Mouse (Mus musculus): Measurements from ENCODE around the gene Mknk2. TPM values are rescaled to one million over a fixed set of nuclear protein-coding genes. Genes with fewer than 3 reads are reported as not detected.

Mknk2 gene
- polyA plus RNA-seq, 1 experiment: 146 TPM

GRCm38 (mm10) chr10:80680260-80680696, 2.4 kb upstream of the Mknk2 start:
- Histone ChIP-seq H3K4me3 (ENCODE audit: low read depth, low read length) (no peak overlapping the region), H3K27ac (ENCODE audit: insufficient read depth, low read depth, low read length) (0 out of 2 replicates have a peak overlapping the region, but pooled peaks have one; percentile 73), H3K4me1 (ENCODE audit: control insufficient read depth, insufficient read depth, insufficient read length, low read length) (peaks cover 25% of the 10 kb centered on the region), H3K27me3 (ENCODE audit: control insufficient read depth, insufficient read depth, low read length) (no peaks in the 10 kb centered on the region), H3K36me3 (ENCODE audit: control insufficient read depth, insufficient read depth, low read length) (peaks cover 3% of the 10 kb centered on the region; the same call in 1 of the 2 replicates)
- 73% methylated on average over 2 of the region's 2 CpGs for WGBS
- TF ChIP-seq POLR2A (IDR thresholded peaks at IDR 0.05; ENCODE audit: low read depth, low read length) (no peak), CTCF (IDR thresholded peaks at IDR 0.05; ENCODE audit: extremely low read depth, insufficient read length, insufficient replicate concordance, low read depth, low read length) (no peak)

GRCm38 (mm10) chr10:80679556-80680259, 1.8 kb upstream of the Mknk2 start:
- H3K36me3 ChIP-seq (ENCODE audit: control insufficient read depth, insufficient read depth, low read length): no peaks in the 10 kb centered on the region
- WGBS: 58% methylated on average over 9 of the region's 9 CpGs
- H3K4me3 ChIP-seq (ENCODE audit: low read depth, low read length): no peak overlapping the region
- peak overlapping the region; percentile 73 for H3K27ac ChIP-seq (ENCODE audit: insufficient read depth, low read depth, low read length)
- no peaks in the 10 kb centered on the region for H3K27me3 ChIP-seq (ENCODE audit: control insufficient read depth, insufficient read depth, low read length)
- TF ChIP-seq POLR2A (IDR thresholded peaks at IDR 0.05; ENCODE audit: low read depth, low read length): no peak
- TF ChIP-seq CTCF (IDR thresholded peaks at IDR 0.05; ENCODE audit: extremely low read depth, insufficient read length, insufficient replicate concordance, low read depth, low read length): no peak
- H3K4me1 ChIP-seq (ENCODE audit: control insufficient read depth, insufficient read depth, insufficient read length, low read length): peaks cover 28% of the 10 kb centered on the region

GRCm38 (mm10) chr10:80678601-80679377, 877 bp upstream of the Mknk2 start:
- H3K36me3 ChIP-seq (ENCODE audit: control insufficient read depth, insufficient read depth, low read length): no peaks in the 10 kb centered on the region; the same call in 1 of the 2 replicates
- H3K4me3 ChIP-seq (ENCODE audit: low read depth, low read length): no peak overlapping the region
- no peaks in the 10 kb centered on the region for H3K27me3 ChIP-seq (ENCODE audit: control insufficient read depth, insufficient read depth, low read length)
- no peak for TF ChIP-seq POLR2A (IDR thresholded peaks at IDR 0.05; ENCODE audit: low read depth, low read length)
- no peak for TF ChIP-seq CTCF (IDR thresholded peaks at IDR 0.05; ENCODE audit: extremely low read depth, insufficient read length, insufficient replicate concordance, low read depth, low read length)
- WGBS: 19% methylated on average over 9 of the region's 10 CpGs
- peaks cover 38% of the 10 kb centered on the region for H3K4me1 ChIP-seq (ENCODE audit: control insufficient read depth, insufficient read depth, insufficient read length, low read length)
- H3K27ac ChIP-seq (ENCODE audit: insufficient read depth, low read depth, low read length): peak overlapping the region; percentile 98

DNA sequence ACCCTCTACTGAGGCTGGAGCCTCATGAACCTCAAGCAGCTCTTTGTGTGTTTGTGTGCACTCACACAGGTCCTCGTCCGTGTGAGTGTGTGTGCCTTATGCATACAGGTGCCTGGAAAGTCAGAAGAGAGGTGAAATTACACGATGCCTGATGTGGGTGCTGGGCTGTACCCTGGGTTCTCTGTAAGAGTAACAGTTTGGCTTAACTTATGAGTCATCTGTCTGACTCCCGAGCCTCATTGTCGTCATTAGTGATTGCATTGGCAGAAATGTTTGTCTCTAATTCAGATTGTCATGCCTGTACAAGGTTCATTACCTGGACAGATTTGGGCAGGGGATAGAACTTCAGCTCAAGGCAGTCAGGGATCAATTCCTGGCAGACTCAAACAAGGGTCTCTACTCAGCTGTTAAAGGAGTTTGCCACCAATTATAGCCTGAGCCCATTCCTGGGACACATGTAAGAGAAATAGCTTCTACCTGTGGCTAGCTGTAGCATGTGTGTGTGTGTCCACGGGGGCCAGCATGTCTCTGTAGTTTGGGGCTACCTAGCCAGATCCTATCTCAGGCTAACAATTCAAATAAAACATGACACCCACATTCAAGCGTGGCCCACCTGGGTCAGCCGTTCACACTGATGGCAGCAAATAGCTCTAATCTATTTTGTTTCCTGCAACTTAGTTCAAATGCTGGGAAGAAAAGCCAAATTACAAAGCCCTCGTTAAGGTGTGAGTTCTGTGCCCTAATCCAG, 610 bp downstream of the Mknk2 start:
- Histone ChIP-seq H3K27me3 (ENCODE audit: control insufficient read depth, insufficient read depth, low read length) (no peaks in the 10 kb centered on the region), H3K36me3 (ENCODE audit: control insufficient read depth, insufficient read depth, low read length) (no peaks in the 10 kb centered on the region; the same call in 1 of the 2 replicates), H3K27ac (ENCODE audit: insufficient read depth, low read depth, low read length) (peak overlapping the region; percentile 98), H3K4me3 (ENCODE audit: low read depth, low read length) (peak overlapping the region; percentile 68), H3K4me1 (ENCODE audit: control insufficient read depth, insufficient read depth, insufficient read length, low read length) (peaks cover 52% of the 10 kb centered on the region)
- WGBS: 6% methylated on average over 9 of the region's 9 CpGs
- TF ChIP-seq CTCF (IDR thresholded peaks at IDR 0.05; ENCODE audit: extremely low read depth, insufficient read length, insufficient replicate concordance, low read depth, low read length) (no peak), POLR2A (IDR thresholded peaks at IDR 0.05; ENCODE audit: low read depth, low read length) (no peak)

- TF ChIP-seq CTCF (IDR thresholded peaks at IDR 0.05; ENCODE audit: extremely low read depth, insufficient read length, insufficient replicate concordance, low read depth, low read length): no peak
- TF ChIP-seq POLR2A (IDR thresholded peaks at IDR 0.05; ENCODE audit: low read depth, low read length): peak; percentile 99
- Histone ChIP-seq H3K4me3 (ENCODE audit: low read depth, low read length) (peak overlapping the region; percentile 85), H3K27me3 (ENCODE audit: control insufficient read depth, insufficient read depth, low read length) (no peaks in the 10 kb centered on the region), H3K4me1 (ENCODE audit: control insufficient read depth, insufficient read depth, insufficient read length, low read length) (peaks cover 56% of the 10 kb centered on the region), H3K27ac (ENCODE audit: insufficient read depth, low read depth, low read length) (peak overlapping the region; percentile 98), H3K36me3 (ENCODE audit: control insufficient read depth, insufficient read depth, low read length) (peaks cover 6% of the 10 kb centered on the region; the same call in 1 of the 2 replicates)
- under 1% methylated on average over 55 of the region's 78 CpGs for WGBS
These were observed 1.5 kb downstream of the Mknk2 start for GRCm38 (mm10) chr10:80676198-80676928.

GRCm38 (mm10) chr10:80675405-80676197, 2.3 kb downstream of the Mknk2 start:
- Histone ChIP-seq H3K27me3 (ENCODE audit: control insufficient read depth, insufficient read depth, low read length) (no peaks in the 10 kb centered on the region), H3K27ac (ENCODE audit: insufficient read depth, low read depth, low read length) (peak overlapping the region; percentile 36), H3K36me3 (ENCODE audit: control insufficient read depth, insufficient read depth, low read length) (peaks cover 13% of the 10 kb centered on the region), H3K4me1 (ENCODE audit: control insufficient read depth, insufficient read depth, insufficient read length, low read length) (peaks cover 56% of the 10 kb centered on the region), H3K4me3 (ENCODE audit: low read depth, low read length) (peak overlapping the region; percentile 85)
- TF ChIP-seq CTCF (IDR thresholded peaks at IDR 0.05; ENCODE audit: extremely low read depth, insufficient read length, insufficient replicate concordance, low read depth, low read length) (no peak), POLR2A (IDR thresholded peaks at IDR 0.05; ENCODE audit: low read depth, low read length) (no peak)
- 1% methylated on average over 41 of the region's 54 CpGs for WGBS

Data from small intestine, adult 2 months (tissue).